Mouse (Mus musculus) urinary bladder, adult 2 months (tissue): ENCODE data around the gene Abtb1. TPM values are rescaled to one million over a fixed set of nuclear protein-coding genes. Genes with fewer than 3 reads are reported as not detected.

Source experiments
- DNase-seq: peaks from one replicate; pipeline ENCODE4 v3.0.0; 2022; ENCODE audit warnings: low spot score
- polyA plus RNA-seq: library from polyadenylated mRNA; depleted of rRNA; stranded (reverse); fragments of >200 nt; gene quantifications from 2 replicates; pipeline ENCODE4 v1.2.3, GENCODE M21; 2012; rRNA removed

The Abtb1 gene
- polyA plus RNA-seq, 1 experiment, result 51.8 TPM

DNA sequence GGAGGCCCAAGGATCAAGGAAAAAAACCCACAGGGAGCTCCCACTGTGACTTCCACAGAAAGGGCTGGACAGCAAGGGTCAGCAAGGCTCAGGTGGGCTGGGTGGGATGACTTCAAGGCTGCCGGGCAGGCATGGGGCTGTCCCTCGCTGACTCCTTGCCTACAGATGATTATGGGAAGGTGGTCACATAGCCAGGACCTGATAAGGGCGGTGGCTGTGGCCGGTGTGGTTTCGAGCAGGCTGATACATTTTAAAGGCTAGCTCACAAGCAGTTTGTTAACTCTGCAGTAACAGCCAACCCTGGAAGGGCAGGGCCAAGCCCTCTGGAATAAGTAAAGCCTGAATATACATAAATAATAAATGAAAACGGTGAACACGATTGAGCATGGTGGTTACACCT is 38.7 kb downstream of the Abtb1 start:
- no peak for DNase-seq

DNA sequence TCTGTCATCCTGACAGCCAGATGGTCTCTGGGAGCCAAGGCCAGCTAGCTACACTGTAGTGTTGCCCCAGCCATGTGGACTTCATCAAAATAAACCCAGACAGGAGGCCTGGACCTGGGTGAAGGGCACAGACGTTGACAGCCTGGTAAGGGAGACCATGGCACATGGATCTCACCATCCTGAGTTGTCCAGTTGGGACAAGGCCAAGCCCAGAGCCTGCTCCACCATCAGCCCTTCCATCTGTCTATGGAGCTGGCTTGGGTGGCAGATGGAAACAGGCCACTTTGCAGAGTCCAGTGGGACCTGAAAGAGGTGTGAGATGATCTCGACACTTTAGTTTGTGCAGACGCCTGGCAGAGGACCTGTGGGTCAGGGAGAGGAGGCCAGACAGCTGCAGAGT is 41.0 kb downstream of the Abtb1 start:
- DNase-seq, result no peak

DNA sequence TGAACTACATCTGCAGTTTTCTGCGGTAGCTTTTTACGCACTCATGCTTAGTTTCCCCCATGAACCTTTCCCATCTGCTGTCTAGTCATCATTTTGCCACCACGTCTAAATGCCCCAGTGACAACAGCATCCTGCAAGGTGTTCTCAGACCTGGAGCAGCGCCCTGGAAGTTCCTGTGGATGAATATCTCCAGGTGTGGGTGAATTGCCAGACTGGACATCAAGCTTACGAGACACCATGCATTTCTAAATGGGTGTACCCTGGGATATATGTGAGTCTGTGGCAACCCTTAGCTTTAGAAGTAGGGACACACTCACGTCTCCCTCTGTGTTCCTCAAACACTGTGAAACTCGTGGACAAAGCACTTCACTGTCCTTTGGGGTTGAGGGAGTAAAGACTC is 41.6 kb downstream of the Abtb1 start:
- DNase-seq, result no peak

DNA sequence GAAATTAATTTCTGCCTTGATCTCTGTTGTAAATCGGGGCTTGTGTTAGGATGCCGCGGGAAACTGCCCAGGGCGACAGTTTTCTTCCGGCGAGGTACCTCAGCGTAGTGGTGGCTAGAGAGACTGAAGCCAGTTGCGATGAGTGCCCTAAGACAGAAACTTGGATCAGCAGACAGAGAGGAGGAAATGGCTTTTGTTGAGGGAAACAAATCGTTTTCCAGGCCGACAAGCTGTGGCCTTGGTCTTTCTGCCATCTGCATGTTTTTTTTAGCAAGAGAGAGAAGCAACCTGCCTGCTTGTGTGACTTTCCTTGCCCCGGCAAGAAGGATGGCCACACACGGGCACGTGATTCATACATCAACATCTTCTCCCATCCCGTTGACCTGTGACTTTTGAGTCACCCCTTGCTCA is 47.2 kb downstream of the Abtb1 start:
- DNase-seq, result no peak

DNA sequence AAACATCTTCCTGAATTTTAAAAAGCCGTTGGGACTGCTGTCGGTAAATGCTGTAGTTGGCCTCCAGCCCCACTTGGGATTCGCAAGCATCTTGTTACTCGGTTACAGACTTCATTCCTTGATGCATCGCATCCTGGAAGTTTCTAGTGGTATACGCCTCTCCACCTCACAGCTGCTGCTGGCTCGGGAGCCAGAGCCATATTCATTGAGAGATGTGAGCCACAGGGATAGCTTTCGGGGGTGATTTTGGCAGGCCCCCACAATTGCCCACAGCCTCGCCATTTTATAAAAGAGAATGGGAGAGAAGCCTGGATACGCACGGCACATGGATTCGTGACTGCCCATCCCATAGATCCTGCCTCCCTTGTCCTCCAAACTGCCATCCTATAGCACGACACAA is 47.9 kb downstream of the Abtb1 start:
- no peak for DNase-seq

DNA sequence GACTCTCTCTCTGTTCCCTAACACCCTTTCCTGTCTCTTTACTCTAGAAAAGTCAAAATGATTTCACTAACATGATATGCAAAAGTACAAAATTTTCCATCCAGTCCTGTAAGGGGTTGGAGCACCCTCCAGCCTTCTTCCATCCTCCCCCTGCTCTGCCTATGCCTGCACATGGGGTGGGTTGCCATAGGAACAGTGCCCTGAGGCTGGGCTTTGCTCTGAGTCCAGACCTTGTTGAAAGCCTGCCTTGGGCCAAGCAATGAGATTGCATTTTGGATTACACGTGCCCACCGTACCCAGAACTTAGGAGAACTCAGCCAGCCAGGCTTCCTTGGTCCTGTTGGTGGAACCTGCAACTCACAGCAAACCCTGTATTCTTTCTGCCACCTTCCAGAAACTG is 48.5 kb downstream of the Abtb1 start:
- DNase-seq, result no peak

DNA sequence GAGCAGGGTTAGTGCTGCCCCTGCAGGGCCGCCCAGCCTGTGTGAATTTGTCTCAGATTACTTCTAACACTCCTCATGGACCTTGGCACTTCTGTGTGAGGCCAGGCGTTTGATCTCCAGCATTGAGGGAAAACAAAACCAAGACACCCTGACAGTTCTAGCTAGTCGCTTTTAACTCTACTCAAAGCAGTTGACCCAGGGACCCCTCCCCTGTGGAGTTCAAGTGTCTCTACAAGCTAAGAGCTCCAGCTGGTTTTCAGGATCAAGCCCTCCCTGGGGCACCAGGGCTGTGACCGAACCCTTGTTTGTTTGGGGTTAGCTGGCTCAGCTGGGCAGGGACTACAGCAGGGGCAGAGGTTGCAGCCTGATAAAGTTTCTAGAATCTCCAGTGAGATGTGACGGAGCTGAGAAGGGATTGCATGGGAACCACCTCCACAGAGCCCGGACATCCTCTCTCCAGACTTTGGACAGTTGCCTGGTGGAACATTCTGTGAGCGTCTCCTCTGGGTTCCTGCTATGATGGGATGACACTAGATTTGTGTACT is 49.6 kb downstream of the Abtb1 start:
- no peak for DNase-seq

DNA sequence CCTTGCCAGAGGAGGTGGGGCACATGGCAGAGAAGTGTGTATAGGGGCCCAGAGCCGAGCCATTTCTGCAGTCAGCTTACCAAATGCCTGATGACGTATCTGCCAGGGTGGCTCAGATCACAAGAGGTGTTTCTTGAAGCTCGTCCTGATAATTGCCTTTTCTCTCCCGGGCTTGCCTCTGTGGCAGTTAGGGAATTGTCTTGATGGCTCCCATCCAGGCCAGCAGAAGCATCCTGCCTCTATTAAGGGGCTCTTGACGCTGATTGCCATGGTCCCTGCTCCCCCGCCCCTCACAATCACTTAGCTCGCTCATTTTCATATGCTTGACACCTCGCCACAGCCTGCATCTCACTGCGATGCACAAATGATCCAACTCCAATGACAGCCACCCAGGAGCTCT is 50.5 kb downstream of the Abtb1 start:
- DNase-seq, result no peak

DNA sequence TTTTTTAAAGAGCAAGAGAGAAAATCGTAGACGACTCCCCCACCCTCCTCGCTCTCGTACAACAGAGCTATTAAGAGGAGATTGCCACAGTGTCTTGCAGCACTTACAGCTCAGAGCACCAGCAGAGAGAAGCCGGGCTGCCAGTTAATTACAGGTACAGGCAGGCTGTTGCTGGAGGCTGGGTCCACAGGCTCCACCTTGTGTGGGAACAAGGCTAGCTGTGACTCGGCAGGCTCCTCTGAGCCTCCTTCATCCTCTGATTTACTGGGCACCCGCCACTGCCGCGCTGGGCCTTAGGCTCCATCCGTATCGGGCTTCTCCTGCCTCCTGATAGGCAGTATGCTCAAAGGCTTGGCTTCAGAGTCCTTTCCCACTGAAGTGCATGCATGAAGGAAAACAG is 53.6 kb downstream of the Abtb1 start:
- DNase-seq, result no peak

DNA sequence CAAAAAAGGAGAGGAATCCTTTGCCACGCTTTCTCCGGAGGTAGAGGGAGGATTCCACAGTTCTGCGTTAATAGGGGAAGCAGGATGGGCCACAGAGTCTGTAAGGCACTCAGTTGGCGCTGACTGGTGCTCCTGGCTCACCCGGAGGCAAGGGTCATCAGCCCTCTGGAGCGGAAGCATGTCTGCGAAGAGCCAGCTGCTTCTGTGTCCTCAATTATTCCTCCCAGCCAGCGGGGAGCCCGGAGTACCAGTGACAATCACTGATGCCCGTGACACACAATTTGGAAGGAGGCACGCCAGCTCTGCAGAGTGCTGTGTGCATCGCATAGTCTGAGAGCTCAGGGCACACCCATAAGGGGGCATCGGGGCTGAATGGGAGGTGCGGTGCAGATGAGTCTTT is 54.3 kb downstream of the Abtb1 start:
- DNase-seq, result no peak

DNA sequence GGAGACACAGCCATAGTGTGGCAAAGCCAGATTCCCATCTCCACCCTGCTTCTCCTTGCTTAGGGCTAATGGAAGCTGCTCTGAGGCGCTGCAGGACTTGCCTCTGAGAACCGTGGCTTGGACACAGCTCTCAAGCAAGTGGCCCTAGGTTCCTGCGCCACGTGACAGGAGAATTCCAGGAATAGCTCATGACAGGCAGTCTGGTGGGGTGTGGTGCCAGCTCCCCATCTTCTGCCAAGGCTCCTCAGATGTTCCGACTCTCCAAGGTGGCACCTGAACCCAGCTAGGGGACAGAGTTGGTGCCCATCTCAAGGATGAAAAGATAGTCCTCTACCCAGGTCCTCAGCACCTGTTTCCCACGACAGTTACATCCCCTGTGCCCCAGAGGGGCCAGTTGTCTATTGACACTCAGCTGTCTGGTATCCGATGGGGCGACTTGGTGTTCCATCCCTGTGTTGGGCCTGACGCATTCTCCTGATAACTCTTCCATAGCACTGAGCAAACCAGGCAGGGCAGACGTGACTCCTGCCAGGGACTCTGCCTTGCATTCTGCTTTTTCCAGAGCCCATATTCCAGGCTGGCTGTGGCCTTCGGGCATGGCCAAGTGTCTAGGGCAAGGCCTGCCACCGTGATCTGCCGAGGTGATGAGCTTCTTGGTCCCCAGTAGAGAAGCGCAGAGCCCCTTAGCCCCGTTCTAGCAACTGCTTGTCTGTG is 54.9 kb downstream of the Abtb1 start:
- no peak for DNase-seq

Other genes starting within 250 kb of the Abtb1 start
- gene Kbtbd12, start 204.0 kb downstream of the Abtb1 start, polyA plus RNA-seq, result 1.4 and 1.6 TPM in 2 replicates
- 66.3 and 69.7 TPM in 2 replicates for gene Mgll, start 117.6 kb downstream of the Abtb1 start, polyA plus RNA-seq
- 23.2 and 24.2 TPM in 2 replicates for gene Podxl2, start 33.1 kb upstream of the Abtb1 start, polyA plus RNA-seq
- gene Mcm2, start 56.8 kb upstream of the Abtb1 start, polyA plus RNA-seq, result 10.0 and 14.5 TPM in 2 replicates
- gene Tpra1, start 60.3 kb upstream of the Abtb1 start, polyA plus RNA-seq, result 88.4 and 107 TPM in 2 replicates